In the genomic region with DNA sequence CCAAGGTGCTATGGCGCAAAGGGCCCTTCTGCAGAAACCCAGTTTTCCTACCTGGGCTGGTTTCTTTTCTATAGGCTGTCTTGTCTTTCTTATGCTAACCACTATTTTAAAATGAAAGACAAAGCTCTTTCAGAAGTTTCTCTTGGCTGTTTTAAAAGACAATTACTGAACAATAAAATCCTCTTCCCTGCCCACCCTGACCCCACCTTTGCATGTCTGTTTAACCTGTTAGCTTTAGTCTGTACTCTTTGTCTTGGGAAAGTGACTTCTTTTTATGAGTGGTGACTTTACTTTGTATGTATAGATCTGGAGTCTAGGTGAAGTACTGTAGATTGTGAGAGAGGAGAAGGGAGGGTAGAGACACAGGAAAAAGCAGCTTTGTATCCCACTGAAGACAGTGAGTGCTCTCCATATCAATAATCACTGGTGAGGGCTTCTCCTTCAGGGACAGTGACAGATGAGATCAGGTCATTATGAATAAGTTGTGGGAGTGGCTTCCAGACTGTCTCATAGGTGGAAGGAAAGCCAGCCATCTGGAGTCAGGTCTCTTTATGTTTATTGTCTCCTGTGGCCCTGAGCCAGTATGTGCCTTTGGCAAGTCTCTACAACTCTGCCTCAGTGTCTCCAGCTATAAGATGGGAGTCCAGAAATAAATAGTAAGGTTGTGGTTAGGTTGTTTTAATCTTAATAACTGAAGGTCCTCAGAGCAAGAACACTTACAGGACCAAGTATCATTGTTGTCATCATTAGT, we compare ENCODE assay signal across 1 mouse cellular context.
TF ChIP-seq lines count a peak whose summit lies in the region.

No protein-coding gene starts in this region.

TF ChIP-seq in ES-E14, 5 proteins besides CTCF, POLR2A, EP300 and RAD21 (continued from another document):
- TF ChIP-seq ZNF384 (IDR thresholded peaks at IDR 0.05; ENCODE audit: low read depth, low read length), result no peak
- no peak for TF ChIP-seq MAFK (IDR thresholded peaks at IDR 0.05; ENCODE audit: insufficient read depth, low read depth, low read length)
